10 mouse cellular contexts compared by ENCODE assay signal in genomic region chr10:60125529-60126327, GRCm38 (mm10). TPM values are rescaled to one million over a fixed set of nuclear protein-coding genes. Genes with fewer than 3 reads are reported as not detected.
DNase-seq lines count a peak whose midpoint lies in the region; ATAC-seq and TF ChIP-seq lines count a peak whose summit lies in the region.
"Had no signal": no experiment of that assay in that cellular context is flagged by ENCODE, and none has a peak within 500 bp of the region (broad histone marks: within the 10 kb centered on the region; RNA-seq: fewer than 3 reads in every experiment).

No protein-coding gene starts in this region.

- peaks cover 2% of the 10 kb centered on the region; the same call in 1 of the 2 replicates for H3K36me3 ChIP-seq in testis, adult 2 months (ENCODE audit: control insufficient read depth, insufficient read depth, low read length)
- H3K36me3 ChIP-seq in liver, embryonic 13.5 days, result no peaks in the 10 kb centered on the region

- peak; percentile 18 for DNase-seq in cerebellum, adult 11-12 months
- no peak for DNase-seq in cerebellum, postnatal 25 days
- DNase-seq in testis, postnatal 14 days (ENCODE audit: low spot score), result no peak
- peak; percentile 11 for DNase-seq in liver, embryonic 13.5 days
- DNase-seq in thymus, postnatal 14 days, result peak; percentile 33
- no peak for DNase-seq in cerebellum, adult 18-20 months
- DNase-seq in gastrocnemius, postnatal 25 days, result no peak
- DNase-seq: kidney, postnatal 14 days; right cerebral cortex, adult 18-20 months had no signal

- H3K4me1 ChIP-seq in testis, adult 2 months (ENCODE audit: control insufficient read depth, insufficient read depth, low read length), result peaks cover 10% of the 10 kb centered on the region
- 0 out of 2 replicates have a peak, but pooled peaks cover 4% of the 10 kb centered on the region for H3K4me1 ChIP-seq in liver, embryonic 13.5 days (replicated peaks)

- H3K4me3 ChIP-seq in testis, adult 2 months (ENCODE audit: control insufficient read depth, low read depth, low read length), result peak overlapping the region; percentile 36; the same call in 1 of the 2 replicates
- H3K4me3 ChIP-seq in liver, embryonic 13.5 days (replicated peaks), result no peak overlapping the region

- no peak overlapping the region for H3K9ac ChIP-seq in liver, embryonic 13.5 days

- no peak overlapping the region for H3K27ac ChIP-seq in testis, adult 2 months (ENCODE audit: control insufficient read depth, insufficient read depth, low read depth, low read length)
- H3K27ac ChIP-seq in liver, embryonic 13.5 days, result no peak overlapping the region

- H3K9me3 ChIP-seq in liver, embryonic 13.5 days (replicated peaks), result no peaks in the 10 kb centered on the region

- H3K4me2 ChIP-seq in liver, embryonic 13.5 days, result peak overlapping the region; percentile 42

- no peak for ATAC-seq in liver, embryonic 13.5 days (ENCODE audit: low read depth)

- no peaks in the 10 kb centered on the region for H3K27me3 ChIP-seq in testis, adult 2 months (ENCODE audit: control insufficient read depth, insufficient read depth, low read length)
- peaks cover 4% of the 10 kb centered on the region; the same call in 1 of the 2 replicates for H3K27me3 ChIP-seq in liver, embryonic 13.5 days

- TF ChIP-seq CTCF in testis, adult 2 months (IDR thresholded peaks at IDR 0.05; ENCODE audit: control insufficient read depth, insufficient read depth, insufficient replicate concordance, low read depth, low read length), result no peak

- no peak for TF ChIP-seq POLR2A in testis, adult 2 months (IDR thresholded peaks at IDR 0.05; ENCODE audit: control insufficient read depth, low read depth, low read length)

- whole genome bisulfite sequencing in liver, embryonic 13.5 days (ENCODE audit: insufficient replicate concordance), result 20% methylated on average over 20 of the region's 22 CpGs

RNA-seq across cellular contexts. Expression of gene Spock2, which starts 19.7 kb away (rescaled TPM):
- 50.8 and 63.9 TPM in 2 replicates for polyA plus RNA-seq in testis, adult 2 months (2012; rRNA removed)
- polyA plus RNA-seq in liver, embryonic 13.5 days (2015; fragmentation: Nextera tagmentation; extraction: Ambion mirVana), result 0.13 and 0.21 TPM in 2 replicates
- 1 to 10 TPM; 4.7 to 5.7 TPM for total RNA-seq in gastrocnemius, postnatal 25 days (2021)

Comparison
In these comparisons a context has a peak if more than half of its experiments do, and no peak if none do; other contexts are left out.
1. DNase-seq: peak in cerebellum, adult 11-12 months (single experiment), liver, embryonic 13.5 days (single experiment) and thymus, postnatal 14 days (single experiment); none in cerebellum, postnatal 25 days (0 of 2), testis, postnatal 14 days (single experiment), cerebellum, adult 18-20 months (0 of 2) and gastrocnemius, postnatal 25 days (single experiment).
2. RNA of gene Spock2, which starts 19.7 kb away (polyA plus RNA-seq): 50.8 to 63.9 TPM in testis, adult 2 months; 0.13 to 0.21 TPM in liver, embryonic 13.5 days; every median in the first group is over 10 times any median in the second.